ENCODE assay signal across 8 mouse cellular contexts in the genomic region with DNA sequence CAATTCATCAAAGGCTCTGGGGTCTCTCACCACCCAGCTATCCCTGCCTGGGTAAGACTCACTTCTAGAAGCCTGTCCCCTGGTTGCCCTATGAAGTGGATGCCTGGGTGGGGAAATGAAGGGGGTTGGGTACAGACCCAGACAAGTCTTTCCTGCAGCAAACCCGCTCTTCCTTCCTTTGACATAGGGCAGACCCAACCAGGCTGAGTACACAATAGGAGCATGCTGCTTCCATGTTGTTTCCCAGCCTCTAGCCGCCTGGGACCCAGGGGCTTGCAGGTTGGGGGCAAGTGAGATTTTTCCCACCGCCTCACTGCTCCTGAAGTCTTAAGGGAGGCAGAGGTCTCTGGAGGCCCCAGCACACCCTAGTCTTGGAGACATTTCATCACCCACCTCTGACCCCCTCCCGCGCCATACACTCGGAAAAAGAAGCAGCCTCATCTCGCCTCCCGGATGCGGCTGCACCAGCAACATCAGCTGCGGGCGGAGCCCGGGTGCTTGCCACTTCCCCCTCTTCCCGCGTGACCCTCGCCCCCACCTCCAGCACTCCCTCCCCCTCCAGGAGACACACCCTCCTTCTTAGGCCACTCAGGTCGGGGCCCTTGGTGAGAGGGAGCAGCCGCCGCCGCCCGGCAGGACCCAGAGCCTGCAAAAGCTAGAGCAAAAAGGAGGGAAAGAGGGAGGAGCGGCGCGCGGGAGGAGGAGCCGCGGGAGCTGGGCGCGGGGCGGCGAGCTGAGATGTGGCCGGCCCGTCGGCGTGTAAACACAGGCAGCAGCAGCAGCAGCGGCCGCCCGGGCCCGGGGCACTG. TPM values are rescaled to one million over a fixed set of nuclear protein-coding genes. Genes with fewer than 3 reads are reported as not detected.
DNase-seq lines count a peak whose midpoint lies in the region; ATAC-seq and TF ChIP-seq lines count a peak whose summit lies in the region.

Dock11 (plus strand) TSS at position 746 of the 809 bp plus-strand sequence.

- peak within 1 kb of the TSS; percentile 64 for H3K4me3 ChIP-seq in hindbrain, embryonic 14.5 days (replicated peaks; ENCODE audit: low read length)
- H3K4me3 ChIP-seq in left cerebral cortex, adult 2 months, result peak within 1 kb of the TSS; percentile 55

- peak within 1 kb of the TSS; percentile 71 for H3K9ac ChIP-seq in hindbrain, embryonic 14.5 days

- TF ChIP-seq CTCF in left cerebral cortex, adult 2 months (IDR thresholded peaks at IDR 0.05), result no peak

- H3K9me3 ChIP-seq in hindbrain, embryonic 14.5 days (ENCODE audit: control insufficient read depth, low read length), result no peaks in the 10 kb centered on the region

- intact Hi-C loops in left cerebral cortex, adult 2 months (cut with DNase I), result no loop called here

- H3K4me2 ChIP-seq in hindbrain, embryonic 14.5 days (replicated peaks), result peak within 1 kb of the TSS; percentile 55

- peak within 1 kb of the TSS; percentile 82 for H3K27ac ChIP-seq in hindbrain, embryonic 14.5 days
- H3K27ac ChIP-seq in left cerebral cortex, adult 2 months, result no peak within 1 kb of the TSS

- DNase-seq in T-cell, adult 2 months (ENCODE audit: low spot score), result peak; percentile 83
- peak; percentile 36 to 41 for DNase-seq in cerebellum, postnatal 36 days
- peak; percentile 11 to 28 for DNase-seq in frontal cortex, postnatal 36 days (ENCODE audit: low spot score in 2 of 2)
- peak; percentile 46 for DNase-seq in hindbrain, embryonic 14.5 days (ENCODE audit: low spot score)
- DNase-seq in left cerebral cortex, adult 2 months (ENCODE audit: extremely low spot score in 1 of 2, low spot score in 2 of 2), result peak; percentile 41 to 50
- DNase-seq in lung, postnatal 4 days, result peak; percentile 72 to 81
- DNase-seq in retina, postnatal 1 day, result peak; percentile 84
- DNase-seq in thymus, postnatal 4 days, result peak; percentile 80

- no peaks in the 10 kb centered on the region for H3K36me3 ChIP-seq in hindbrain, embryonic 14.5 days (replicated peaks; ENCODE audit: control insufficient read depth, insufficient read depth)

- H3K4me1 ChIP-seq in hindbrain, embryonic 14.5 days (replicated peaks; ENCODE audit: control insufficient read depth, insufficient read depth, low read length), result 0 out of 2 replicates have a peak, but pooled peaks cover 4% of the 10 kb centered on the region

- ATAC-seq in hindbrain, embryonic 14.5 days (ENCODE audit: low FRiP score), result peak; percentile 86

- H3K27me3 ChIP-seq in hindbrain, embryonic 14.5 days (ENCODE audit: control insufficient read depth, insufficient read depth, low read length), result no peaks in the 10 kb centered on the region

- 24% methylated on average over 34 of the region's 38 CpGs for WGBS in hindbrain, embryonic 14.5 days

RNA-seq across cellular contexts. Expression of gene Dock11, which starts in this region (rescaled TPM):
- polyA plus RNA-seq in hindbrain, embryonic 14.5 days (2014; fragmentation: Nextera tagmentation; extraction: Ambion mirVana), result 20.0 and 20.2 TPM in 2 replicates
- 1 to 10 TPM; 5.7 to 6.7 TPM for total RNA-seq in left cerebral cortex, adult 2 months (2021)

Comparison
In these comparisons a context has a peak if more than half of its experiments do, and no peak if none do; other contexts are left out.
1. DNase-seq: peak in every context shown above with its lines; median percentile 84 in retina, postnatal 1 day; 83 in T-cell, adult 2 months; 80 in thymus, postnatal 4 days; 76 in lung, postnatal 4 days; 46 in hindbrain, embryonic 14.5 days; 46 in left cerebral cortex, adult 2 months; 38 in cerebellum, postnatal 36 days; 20 in frontal cortex, postnatal 36 days.